Mouse (Mus musculus): ENCODE measurements around the gene Foxc1. TPM values are rescaled to one million over a fixed set of nuclear protein-coding genes. Genes with fewer than 3 reads are reported as not detected.

Foxc1 gene
- polyA plus RNA-seq, 1 experiment from 2014 or later = 3.7 TPM

DNA sequence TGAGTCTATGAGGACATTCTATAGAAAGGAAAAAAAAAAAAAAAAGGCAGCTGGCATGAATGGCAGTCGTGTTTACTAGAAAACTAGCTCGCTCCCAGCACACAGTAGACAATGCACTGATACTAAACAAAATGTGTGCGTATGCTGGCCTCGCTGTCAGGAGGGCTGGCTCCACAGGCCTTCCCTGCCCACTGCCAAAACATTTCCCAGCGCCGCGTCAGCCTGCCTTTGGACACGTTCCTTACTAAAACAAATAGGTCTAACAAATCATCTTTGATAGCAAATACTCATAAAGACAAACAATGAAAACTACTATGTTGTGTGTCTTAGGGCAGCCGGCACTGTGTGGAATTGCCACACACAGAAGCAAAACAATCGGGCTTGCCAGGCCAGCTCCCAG lies 9.1 kb upstream of the Foxc1 start:
- Histone ChIP-seq H3K4me1 (replicated peaks) (peaks cover 29% of the 10 kb centered on the region), H3K27me3 (ENCODE audit: insufficient read depth, poor library complexity, severe bottlenecking) (peaks cover 71% of the 10 kb centered on the region), H3K9me3 (no peaks in the 10 kb centered on the region), H3K36me3 (no peaks in the 10 kb centered on the region), H3K27ac (no peak overlapping the region), H3K4me3 (no peak overlapping the region)
- no peak for DNase-seq (ENCODE audit: low spot score)
- 69% methylated on average over 10 of the region's 10 CpGs for WGBS

DNA sequence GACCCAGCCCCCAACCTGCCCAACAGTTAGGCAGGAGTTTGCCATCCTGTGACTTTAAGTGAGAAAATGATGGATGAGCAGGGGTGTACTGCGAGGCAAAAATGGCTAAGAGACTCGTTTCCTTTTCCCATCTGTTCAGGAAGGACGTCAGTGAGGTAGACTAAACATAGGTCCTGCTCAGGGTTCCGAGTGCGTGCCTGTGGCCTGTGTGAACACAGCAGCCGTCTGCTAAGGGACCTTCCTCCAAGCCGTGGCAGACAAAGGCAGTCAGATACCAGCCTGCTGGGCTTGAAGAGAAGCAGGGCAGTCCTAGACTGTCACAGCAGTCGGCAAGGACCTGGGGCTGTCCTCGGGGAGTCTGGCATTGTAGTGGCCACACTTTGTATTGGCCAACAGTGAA lies 8.4 kb upstream of the Foxc1 start:
- Histone ChIP-seq H3K9me3 (no peaks in the 10 kb centered on the region), H3K4me1 (replicated peaks) (peaks cover 31% of the 10 kb centered on the region), H3K27ac (no peak overlapping the region), H3K36me3 (no peaks in the 10 kb centered on the region), H3K4me3 (no peak overlapping the region), H3K27me3 (ENCODE audit: insufficient read depth, poor library complexity, severe bottlenecking) (peaks cover 77% of the 10 kb centered on the region)
- 28% methylated on average over 9 of the region's 9 CpGs for WGBS
- DNase-seq (ENCODE audit: low spot score) = peak; percentile 22

DNA sequence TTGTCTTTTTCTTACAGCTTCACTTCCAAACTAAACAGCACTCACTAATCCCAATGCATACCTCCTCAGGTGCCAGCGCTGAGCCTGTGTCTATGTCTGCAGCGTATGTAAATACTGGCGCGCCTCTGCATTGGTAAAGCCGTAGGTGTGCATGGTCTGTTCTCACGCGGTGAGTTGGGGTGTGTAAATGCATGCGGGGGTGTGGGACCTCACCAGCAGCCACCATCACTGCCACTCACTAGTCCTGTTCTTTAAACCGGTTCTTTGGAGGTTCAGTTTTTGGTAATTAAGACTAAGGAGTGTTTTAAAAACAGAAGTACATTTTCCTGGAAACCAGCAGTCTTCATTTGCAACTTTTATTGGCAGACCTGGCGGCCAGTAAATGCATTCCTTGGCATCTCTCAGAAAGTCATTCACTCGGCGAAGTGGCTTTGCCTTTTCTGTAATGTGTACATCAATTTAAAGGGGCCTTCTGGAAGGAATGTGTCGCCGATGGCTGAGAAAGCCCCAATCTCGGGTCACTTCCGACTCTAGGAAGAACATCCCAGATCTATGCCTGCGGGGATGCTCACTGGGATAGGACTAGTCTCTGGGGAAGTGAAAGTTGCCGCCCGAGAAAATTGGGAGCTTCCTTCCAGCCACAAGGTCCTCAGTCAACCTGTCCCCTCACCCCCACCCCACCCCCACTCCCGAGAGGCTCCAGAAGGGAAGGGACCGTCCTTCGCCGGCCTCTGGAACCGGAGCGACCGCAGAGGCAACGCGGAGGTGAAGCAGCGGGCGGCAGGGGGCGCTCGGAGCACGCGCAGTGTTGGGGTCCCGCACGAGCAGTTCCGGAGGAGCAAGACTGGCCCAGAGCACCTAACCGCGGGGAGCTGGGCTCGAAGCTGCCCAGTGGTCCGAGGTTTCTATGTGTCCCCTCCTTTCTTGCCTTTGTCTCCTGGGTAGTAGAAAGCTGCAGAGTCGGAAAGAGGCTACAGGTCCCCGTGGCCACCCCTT lies 5.6 kb upstream of the Foxc1 start:
- H3K27ac ChIP-seq = peak overlapping the region; percentile 35; the same call in 1 of the 2 replicates

DNA sequence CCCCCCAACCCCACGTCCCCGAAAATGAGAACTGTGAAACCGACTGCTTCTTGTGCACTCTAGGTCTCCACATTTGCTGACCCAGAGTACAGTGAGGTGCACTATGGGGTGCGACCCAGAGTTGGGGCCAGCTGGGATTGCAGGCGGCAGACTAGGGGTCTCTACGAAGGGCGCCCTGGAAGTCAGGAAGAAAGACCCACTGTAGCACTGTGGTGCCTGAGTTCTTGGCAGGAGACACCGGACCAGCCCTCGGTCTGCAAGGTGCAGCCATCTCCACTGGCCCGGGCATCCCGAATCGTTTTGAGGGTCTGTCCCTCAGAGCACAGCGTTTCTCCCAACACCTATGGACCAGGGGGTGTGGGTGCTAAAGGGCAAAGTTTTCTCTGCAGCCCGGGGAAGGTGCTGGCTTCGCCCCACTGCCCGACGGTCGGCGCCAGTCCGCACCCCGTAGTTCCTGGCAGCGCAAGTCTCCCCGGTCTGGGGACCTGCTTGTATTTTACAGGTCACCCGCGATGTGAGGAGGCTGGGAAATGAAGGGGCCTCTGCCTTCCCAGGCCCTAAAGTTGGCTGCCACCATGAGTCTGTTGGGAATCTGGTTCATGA lies 4.6 kb upstream of the Foxc1 start:
- peak overlapping the region; percentile 35; the same call in 1 of the 2 replicates for H3K27ac ChIP-seq
- peak overlapping the region; percentile 50 for H3K4me3 ChIP-seq
- no peaks in the 10 kb centered on the region for H3K36me3 ChIP-seq
- DNase-seq (ENCODE audit: low spot score) = no peak
- no peaks in the 10 kb centered on the region for H3K9me3 ChIP-seq
- 2% methylated on average over 25 of the region's 25 CpGs for WGBS
- peaks cover 95% of the 10 kb centered on the region for H3K27me3 ChIP-seq (ENCODE audit: insufficient read depth, poor library complexity, severe bottlenecking)
- H3K4me1 ChIP-seq (replicated peaks) = peaks cover 56% of the 10 kb centered on the region

More for the DNA sequence above, 5.6 kb upstream of the Foxc1 start:
- Histone ChIP-seq H3K36me3 (no peaks in the 10 kb centered on the region), H3K4me1 (replicated peaks) (peaks cover 47% of the 10 kb centered on the region), H3K9me3 (no peaks in the 10 kb centered on the region), H3K27me3 (ENCODE audit: insufficient read depth, poor library complexity, severe bottlenecking) (peaks cover 89% of the 10 kb centered on the region), H3K4me3 (peak overlapping the region; percentile 50)
- WGBS = 1% methylated on average over 43 of the region's 43 CpGs
- peak; percentile 90 for DNase-seq (ENCODE audit: low spot score)

DNA sequence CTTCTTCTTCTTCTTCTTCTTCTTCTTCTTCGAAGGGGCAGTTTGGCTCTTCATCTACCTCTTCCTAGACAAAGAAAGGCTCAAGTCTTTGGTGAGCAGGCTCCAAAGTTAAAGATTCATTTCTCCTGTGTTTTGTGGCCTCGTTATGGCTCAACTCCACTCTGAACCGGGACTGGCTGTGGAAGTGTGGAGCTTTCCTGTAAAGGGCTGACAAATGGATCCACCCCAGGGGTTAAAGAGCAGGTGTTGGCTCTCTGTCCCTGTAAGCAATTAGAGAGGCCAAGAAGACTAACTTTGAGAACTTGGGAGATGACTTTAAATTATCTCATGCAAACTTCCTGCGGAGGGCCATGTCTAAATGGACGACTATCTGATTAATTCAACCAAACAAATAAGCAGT lies 4.0 kb upstream of the Foxc1 start:
- DNase-seq (ENCODE audit: low spot score) = peak; percentile 18

DNA sequence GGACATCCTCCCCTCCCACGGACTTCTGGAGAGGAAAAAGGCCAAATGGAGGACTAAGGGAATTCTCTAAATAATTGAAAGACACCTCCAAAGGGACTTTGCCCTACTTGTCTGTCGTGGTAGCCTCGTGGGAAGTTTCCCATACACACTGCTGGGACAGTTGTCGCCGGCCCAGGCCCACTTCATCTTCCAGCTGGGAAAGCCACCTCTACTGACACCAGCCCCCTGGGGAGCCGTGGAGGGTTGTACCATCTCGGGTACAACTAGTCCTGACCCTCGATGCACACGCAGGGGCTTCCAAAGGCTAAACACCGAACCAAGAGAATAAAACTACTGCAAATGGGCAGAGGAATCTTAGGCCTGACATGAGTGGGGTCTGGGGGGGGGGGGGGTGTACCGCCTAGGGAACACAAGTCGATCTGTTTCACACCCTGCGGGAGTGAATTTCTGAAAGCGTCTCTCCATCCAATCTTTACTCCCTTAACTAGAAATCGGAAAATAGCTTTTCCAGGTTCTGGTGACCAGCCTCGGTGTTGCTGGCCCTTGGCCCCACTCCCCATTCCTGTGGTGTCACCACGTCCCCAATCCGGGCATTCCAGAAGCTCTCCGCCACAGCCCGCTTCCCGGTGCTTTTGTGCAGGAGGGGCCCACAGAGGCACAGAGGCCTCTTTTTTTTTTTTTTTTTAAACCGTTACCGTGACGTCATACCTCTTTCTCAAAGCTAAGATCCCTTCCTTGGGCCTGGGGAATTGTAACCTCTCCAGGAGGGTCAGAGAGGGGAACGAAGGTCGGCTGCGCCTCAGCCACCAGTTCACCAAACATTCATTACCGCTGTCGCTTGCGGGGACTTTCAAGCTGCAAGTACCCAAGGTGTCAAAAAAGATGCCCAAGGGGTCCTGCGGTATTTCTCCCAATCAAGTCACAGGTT lies 3.0 kb upstream of the Foxc1 start:
- peak; percentile 55 for DNase-seq (ENCODE audit: low spot score)
- Histone ChIP-seq H3K4me3 (peak overlapping the region; percentile 21; the same call in 1 of the 2 replicates), H3K27ac (no peak overlapping the region), H3K9me3 (no peaks in the 10 kb centered on the region), H3K36me3 (0 out of 2 replicates have a peak, but pooled peaks cover 7% of the 10 kb centered on the region), H3K27me3 (ENCODE audit: insufficient read depth, poor library complexity, severe bottlenecking) (peaks cover 100% of the 10 kb centered on the region), H3K4me1 (replicated peaks) (peaks cover 64% of the 10 kb centered on the region)
- WGBS = under 1% methylated on average over 31 of the region's 31 CpGs

More for the DNA sequence above, 4.0 kb upstream of the Foxc1 start:
- Histone ChIP-seq H3K4me1 (replicated peaks) (peaks cover 62% of the 10 kb centered on the region), H3K36me3 (no peaks in the 10 kb centered on the region), H3K27me3 (ENCODE audit: insufficient read depth, poor library complexity, severe bottlenecking) (peaks cover 100% of the 10 kb centered on the region), H3K9me3 (no peaks in the 10 kb centered on the region), H3K27ac (no peak overlapping the region), H3K4me3 (no peak overlapping the region)
- 10% methylated on average over 5 of the region's 5 CpGs for WGBS

DNA sequence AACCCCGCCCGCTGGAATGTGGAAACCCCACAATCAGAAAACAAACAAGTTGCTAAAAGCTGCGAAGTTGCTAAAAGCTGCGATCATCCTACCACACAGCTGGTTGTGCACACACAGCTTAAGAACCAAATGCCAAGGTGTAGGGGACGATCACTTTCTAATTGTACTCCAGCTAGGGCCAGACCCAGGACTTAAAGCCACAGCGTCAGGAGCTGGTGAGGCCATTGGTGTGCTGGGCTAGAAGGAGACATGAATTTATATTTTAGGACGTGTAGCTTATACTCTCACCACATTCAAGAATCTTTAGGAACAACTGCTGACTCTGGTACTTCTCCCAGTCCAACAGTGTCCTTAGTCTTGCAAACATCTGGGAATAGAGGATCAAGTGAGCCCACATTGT lies 1.9 kb upstream of the Foxc1 start:
- WGBS = under 1% methylated on average over 7 of the region's 7 CpGs

DNA sequence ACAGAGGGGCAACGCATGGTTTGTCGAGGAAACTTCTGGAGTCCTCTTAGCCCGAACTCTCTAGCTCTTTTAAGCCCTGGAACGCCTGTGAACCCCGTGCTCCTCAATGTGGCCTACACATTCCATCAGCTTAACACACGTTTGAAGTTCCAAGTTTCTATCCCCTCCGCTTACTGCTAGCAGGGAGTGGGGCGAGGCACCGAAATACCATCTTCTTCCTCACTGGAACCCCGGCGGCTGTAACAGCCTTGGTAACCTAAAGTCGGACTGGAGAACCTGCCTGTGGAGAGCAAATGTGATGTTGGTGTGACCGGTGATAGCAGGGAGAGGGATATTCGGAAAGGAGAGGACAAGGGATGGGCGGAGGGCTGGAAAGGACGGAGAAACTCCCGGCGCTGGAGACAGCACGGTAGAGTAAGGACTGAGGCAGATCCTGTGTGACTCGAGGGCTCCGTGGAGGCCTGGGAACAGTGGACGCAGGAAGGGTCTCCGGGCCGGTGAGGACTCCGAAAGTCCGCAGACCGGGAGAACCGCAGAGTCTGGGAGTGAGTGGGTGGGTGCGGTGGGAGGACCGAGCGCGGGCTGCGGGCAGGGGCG lies 504 bp upstream of the Foxc1 start:
- Histone ChIP-seq H3K4me3 (peak overlapping the region; percentile 63), H3K27ac (peak overlapping the region; percentile 90), H3K36me3 (0 out of 2 replicates have a peak, but pooled peaks cover 9% of the 10 kb centered on the region), H3K4me1 (replicated peaks) (peaks cover 66% of the 10 kb centered on the region), H3K27me3 (ENCODE audit: insufficient read depth, poor library complexity, severe bottlenecking) (peaks cover 100% of the 10 kb centered on the region), H3K9me3 (no peaks in the 10 kb centered on the region)
- DNase-seq (ENCODE audit: low spot score) = no peak
- WGBS = under 1% methylated on average over 34 of the region's 34 CpGs

More for the DNA sequence above, 1.9 kb upstream of the Foxc1 start:
- peak; percentile 27 for DNase-seq (ENCODE audit: low spot score)
- Histone ChIP-seq H3K27me3 (ENCODE audit: insufficient read depth, poor library complexity, severe bottlenecking) (peaks cover 100% of the 10 kb centered on the region), H3K4me1 (replicated peaks) (peaks cover 64% of the 10 kb centered on the region), H3K27ac (no peak overlapping the region), H3K4me3 (no peak overlapping the region), H3K9me3 (no peaks in the 10 kb centered on the region), H3K36me3 (0 out of 2 replicates have a peak, but pooled peaks cover 9% of the 10 kb centered on the region)

DNA sequence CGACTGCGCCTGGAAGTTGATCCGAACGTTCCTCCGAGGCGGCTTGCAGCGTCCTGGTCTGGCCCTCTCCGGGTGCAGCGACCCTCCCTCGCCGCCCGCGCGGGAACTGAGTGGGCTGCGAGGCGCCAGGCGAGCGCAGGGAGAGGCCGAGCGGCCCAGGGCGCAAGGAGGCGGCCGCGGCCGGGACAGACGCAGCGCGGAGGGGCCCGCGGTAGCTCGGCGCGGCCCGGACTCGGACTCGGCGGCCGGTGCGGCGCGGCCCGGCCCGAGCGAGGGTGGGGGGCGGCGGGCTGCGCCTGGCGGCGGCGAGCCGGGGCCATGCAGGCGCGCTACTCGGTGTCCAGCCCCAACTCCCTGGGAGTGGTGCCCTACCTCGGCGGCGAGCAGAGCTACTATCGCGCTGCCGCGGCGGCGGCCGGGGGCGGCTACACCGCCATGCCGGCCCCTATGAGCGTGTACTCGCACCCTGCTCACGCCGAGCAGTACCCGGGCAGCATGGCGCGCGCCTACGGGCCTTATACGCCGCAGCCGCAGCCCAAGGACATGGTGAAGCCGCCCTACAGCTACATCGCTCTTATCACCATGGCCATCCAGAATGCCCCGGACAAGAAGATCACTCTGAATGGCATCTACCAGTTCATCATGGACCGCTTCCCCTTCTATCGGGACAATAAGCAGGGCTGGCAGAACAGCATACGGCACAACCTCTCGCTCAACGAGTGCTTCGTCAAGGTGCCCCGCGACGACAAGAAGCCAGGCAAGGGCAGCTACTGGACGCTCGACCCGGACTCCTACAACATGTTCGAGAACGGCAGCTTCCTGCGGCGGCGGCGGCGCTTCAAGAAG lies 680 bp downstream of the Foxc1 start:
- WGBS = under 1% methylated on average over 101 of the region's 101 CpGs
- peaks cover 100% of the 10 kb centered on the region for H3K27me3 ChIP-seq (ENCODE audit: insufficient read depth, poor library complexity, severe bottlenecking)
- peaks cover 65% of the 10 kb centered on the region for H3K4me1 ChIP-seq (replicated peaks)

DNA sequence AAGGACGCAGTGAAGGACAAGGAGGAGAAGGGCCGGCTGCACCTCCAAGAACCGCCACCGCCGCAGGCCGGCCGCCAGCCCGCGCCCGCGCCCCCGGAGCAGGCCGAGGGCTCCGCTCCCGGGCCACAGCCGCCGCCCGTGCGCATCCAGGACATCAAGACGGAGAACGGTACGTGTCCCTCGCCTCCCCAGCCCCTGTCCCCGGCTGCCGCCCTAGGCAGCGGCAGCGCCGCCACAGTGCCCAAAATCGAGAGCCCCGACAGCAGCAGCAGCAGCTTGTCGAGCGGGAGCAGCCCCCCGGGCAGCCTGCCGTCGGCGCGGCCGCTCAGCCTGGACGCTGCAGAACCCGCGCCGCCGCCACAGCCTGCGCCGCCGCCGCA lies 1.3 kb downstream of the Foxc1 start:
- Histone ChIP-seq H3K9me3 (no peaks in the 10 kb centered on the region), H3K4me1 (replicated peaks) (peaks cover 65% of the 10 kb centered on the region), H3K36me3 (0 out of 2 replicates have a peak, but pooled peaks cover 9% of the 10 kb centered on the region), H3K27ac (peak overlapping the region; percentile 90), H3K4me3 (peak overlapping the region; percentile 63), H3K27me3 (ENCODE audit: insufficient read depth, poor library complexity, severe bottlenecking) (peaks cover 100% of the 10 kb centered on the region)
- WGBS = under 1% methylated on average over 47 of the region's 47 CpGs
- no peak for DNase-seq (ENCODE audit: low spot score)

More for the DNA sequence above, 680 bp downstream of the Foxc1 start:
- peak overlapping the region; percentile 90 for H3K27ac ChIP-seq
- H3K36me3 ChIP-seq = 0 out of 2 replicates have a peak, but pooled peaks cover 9% of the 10 kb centered on the region
- DNase-seq (ENCODE audit: low spot score) = peak; percentile 74
- H3K9me3 ChIP-seq = no peaks in the 10 kb centered on the region
- H3K4me3 ChIP-seq = peak overlapping the region; percentile 63

DNA sequence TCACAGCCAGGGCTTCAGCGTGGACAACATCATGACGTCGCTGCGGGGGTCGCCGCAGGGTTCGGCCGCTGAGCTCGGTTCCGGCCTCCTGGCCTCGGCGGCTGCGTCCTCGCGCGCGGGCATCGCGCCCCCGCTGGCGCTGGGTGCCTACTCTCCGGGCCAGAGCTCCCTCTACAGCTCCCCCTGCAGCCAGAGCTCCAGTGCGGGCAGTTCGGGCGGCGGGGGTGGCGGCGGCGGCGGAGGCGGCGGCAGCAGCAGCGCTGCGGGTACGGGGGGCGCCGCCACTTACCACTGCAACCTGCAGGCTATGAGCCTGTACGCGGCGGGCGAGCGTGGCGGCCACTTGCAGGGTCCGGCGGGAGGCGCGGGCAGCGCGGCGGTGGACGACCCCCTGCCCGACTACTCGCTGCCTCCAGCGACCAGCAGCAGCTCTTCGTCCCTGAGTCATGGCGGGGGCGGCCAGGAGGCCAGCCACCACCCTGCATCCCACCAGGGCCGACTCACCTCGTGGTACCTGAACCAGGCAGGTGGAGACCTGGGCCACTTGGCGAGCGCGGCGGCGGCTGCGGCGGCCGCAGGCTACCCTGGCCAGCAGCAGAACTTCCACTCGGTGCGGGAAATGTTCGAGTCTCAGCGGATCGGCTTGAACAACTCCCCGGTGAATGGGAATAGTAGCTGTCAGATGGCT lies 1.8 kb downstream of the Foxc1 start:
- Histone ChIP-seq H3K4me1 (replicated peaks) (peaks cover 63% of the 10 kb centered on the region), H3K36me3 (0 out of 2 replicates have a peak, but pooled peaks cover 9% of the 10 kb centered on the region), H3K9me3 (no peaks in the 10 kb centered on the region), H3K27ac (peak overlapping the region; percentile 90), H3K27me3 (ENCODE audit: insufficient read depth, poor library complexity, severe bottlenecking) (peaks cover 100% of the 10 kb centered on the region), H3K4me3 (peak overlapping the region; percentile 63)
- DNase-seq (ENCODE audit: low spot score) = peak; percentile 60
- under 1% methylated on average over 73 of the region's 73 CpGs for WGBS
